Mouse (Mus musculus) cortical plate, adult 2 months (tissue): ENCODE data around the gene Cntn4.

Experiments
- CTCF ChIP-seq: fragments of 200-500 bp; IDR thresholded peaks from 2 replicates; pipeline ENCODE4 v1.5.1; 2011; ENCODE audit warnings: mild to moderate bottlenecking, control low read depth, low read length; ENCODE audit not compliant: insufficient read depth; ENCODE audit errors: extremely low read depth
- POLR2A ChIP-seq: fragments of 200-500 bp; IDR thresholded peaks from 2 replicates; pipeline ENCODE4 v1.6.1; 2011; ENCODE audit warnings: mild to moderate bottlenecking, low read length, control low read depth; ENCODE audit not compliant: insufficient read depth; ENCODE audit errors: extremely low read depth

GRCm38 (mm10) chr6:106328987-106329386, 651.5 kb downstream of the Cntn4 start:
- TF ChIP-seq CTCF (no peak), POLR2A (no peak)
